Mouse (Mus musculus) 3T3-L1 (cell line): ENCODE results near the gene Fxr2.
"Not testable (repeated sequence)": the region's sequence is repeated elsewhere in the genome, so short reads cannot be mapped to it uniquely, and the experiment has no call there.

Experiments
- DNase-seq: peaks from one replicate; pipeline ENCODE4 v3.0.0-alpha.2; 2015; ENCODE audit warnings: low read depth, low spot score

Fxr2 gene

GRCm38 (mm10) chr11:69683576-69683975 lies 50.8 kb downstream of the Fxr2 start:
- DNase-seq, result no peak

- DNase-seq, result no peak
These were observed 51.4 kb downstream of the Fxr2 start for GRCm38 (mm10) chr11:69684128-69684745.

- no peak for DNase-seq
These were observed 52.1 kb downstream of the Fxr2 start for GRCm38 (mm10) chr11:69684936-69685335.

GRCm38 (mm10) chr11:69685526-69686148 lies 52.8 kb downstream of the Fxr2 start, which contains the start of gene Tnfsf13:
Gene Tnfsf13 (minus strand): TSS chr11:69685784.
- DNase-seq, result peak; percentile 80

- peak; percentile 59 for DNase-seq
These were observed 53.6 kb downstream of the Fxr2 start for GRCm38 (mm10) chr11:69686377-69686776.

GRCm38 (mm10) chr11:69687061-69687460 lies 54.3 kb downstream of the Fxr2 start:
- no peak for DNase-seq

GRCm38 (mm10) chr11:69689891-69690290 lies 57.1 kb downstream of the Fxr2 start:
- DNase-seq, result no peak

GRCm38 (mm10) chr11:69692196-69692811 lies 59.5 kb downstream of the Fxr2 start:
- DNase-seq, result no peak

- DNase-seq, result no peak
These were observed 60.1 kb downstream of the Fxr2 start for GRCm38 (mm10) chr11:69692863-69693262.

- no peak for DNase-seq
These were observed 60.7 kb downstream of the Fxr2 start for GRCm38 (mm10) chr11:69693421-69693965.

- DNase-seq, result no peak
These were observed 62.2 kb downstream of the Fxr2 start for GRCm38 (mm10) chr11:69695046-69695360.

GRCm38 (mm10) chr11:69695361-69696181 lies 62.8 kb downstream of the Fxr2 start, which contains the start of the genes Tnfsf12 and Tnfsfm13:
Gene Tnfsf12 (minus strand): TSS chr11:69695849.
Gene Tnfsfm13 (minus strand): TSS chr11:69696098.
- peak; percentile 68 for DNase-seq

- DNase-seq, result no peak
These were observed 64.6 kb downstream of the Fxr2 start for GRCm38 (mm10) chr11:69697396-69697795.

- DNase-seq, result no peak
These were observed 65.8 kb downstream of the Fxr2 start for GRCm38 (mm10) chr11:69698574-69698973.

- DNase-seq, result no peak
These were observed 66.8 kb downstream of the Fxr2 start for GRCm38 (mm10) chr11:69699595-69699994.

- DNase-seq, result not testable (repeated sequence)
These were observed 70.1 kb downstream of the Fxr2 start for GRCm38 (mm10) chr11:69702886-69703285.
